Mouse (Mus musculus): ENCODE measurements at regions not wholly inside any gene's neighbourhood (a gene's known extent, or its start where the extent isn't known, plus 50 kb on each side); places are given as distances from the start of the nearest gene placed in this dataset.

GRCm38 (mm10) chr3:52815497-52815896 lies 201.5 kb downstream of the Cog6 start:
- TF ChIP-seq CTCF (IDR thresholded peaks at IDR 0.05; ENCODE audit: borderline replicate concordance, extremely low read depth, insufficient read depth, insufficient read length) (no peak), POLR2A (IDR thresholded peaks at IDR 0.05; ENCODE audit: borderline replicate concordance, extremely low read depth, insufficient read depth, insufficient read length, poor library complexity, severe bottlenecking) (no peak)
